Mouse (Mus musculus) limb, embryonic 10.5 days (tissue): ENCODE results near the gene Capn12. TPM values are rescaled to one million over a fixed set of nuclear protein-coding genes. Genes with fewer than 3 reads are reported as not detected.

ENCODE experiments used
- polyA plus RNA-seq: library from polyadenylated mRNA; unstranded; fragments of >200 nt; fragmentation: Nextera tagmentation; extraction: Ambion mirVana; gene quantifications from 2 replicates; pipeline ENCODE4 v1.2.1, GENCODE M21; 2016

The Capn12 gene
- polyA plus RNA-seq, 1 experiment from 2014 or later = 0.48 TPM

Other genes with a start within 250 kb of the Capn12 start
- 4.7 and 6.3 TPM in 2 replicates for gene Fbxo27, start 188.6 kb upstream of the Capn12 start, polyA plus RNA-seq
- gene Fbxo17, start 164.6 kb upstream of the Capn12 start, polyA plus RNA-seq = 12.7 and 16.1 TPM in 2 replicates
- 152 and 186 TPM in 2 replicates for gene Mrps12, start 139.6 kb upstream of the Capn12 start, polyA plus RNA-seq
- gene Sars2, start 139.4 kb upstream of the Capn12 start, polyA plus RNA-seq = 43.9 and 46.4 TPM in 2 replicates
- not detected in 2 replicates for gene Ccer2, start 125.2 kb upstream of the Capn12 start, polyA plus RNA-seq
- 59.8 and 74.5 TPM in 2 replicates for gene Sirt2, start 114.7 kb upstream of the Capn12 start, polyA plus RNA-seq
- gene Nfkbib, start 113.9 kb upstream of the Capn12 start, polyA plus RNA-seq = 50.5 and 63.1 TPM in 2 replicates
- 2.7 and 3.0 TPM in 2 replicates for gene Rinl, start 92.5 kb upstream of the Capn12 start, polyA plus RNA-seq
- 335 and 336 TPM in 2 replicates for gene Hnrnpl, start 72.9 kb upstream of the Capn12 start, polyA plus RNA-seq
- gene Ech1, start 56.2 kb upstream of the Capn12 start, polyA plus RNA-seq = 69.1 and 90.7 TPM in 2 replicates
- 2.7 and 4.1 TPM in 2 replicates for gene Lgals4, start 47.6 kb upstream of the Capn12 start, polyA plus RNA-seq
- 0.41 and 0.73 TPM in 2 replicates for gene Lgals7, start 17.6 kb upstream of the Capn12 start, polyA plus RNA-seq
- gene Actn4, start 80.9 kb downstream of the Capn12 start, polyA plus RNA-seq = 253 and 285 TPM in 2 replicates
- gene Eif3k, start 100.4 kb downstream of the Capn12 start, polyA plus RNA-seq = 446 and 467 TPM in 2 replicates
- 18.9 and 19.4 TPM in 2 replicates for gene Map4k1, start 100.6 kb downstream of the Capn12 start, polyA plus RNA-seq
- 1.8 and 2.2 TPM in 2 replicates for gene Ryr1, start 243.8 kb downstream of the Capn12 start, polyA plus RNA-seq